Mouse (Mus musculus) granulocyte monocyte progenitor cell, adult 5-6 weeks (primary cell): ENCODE data around the gene Gm1123. TPM values are rescaled to one million over a fixed set of nuclear protein-coding genes. Genes with fewer than 3 reads are reported as not detected.

ENCODE experiments used
- ATAC-seq: replicated peaks from 2 replicates; pipeline ENCODE4 v1.8.0; 2016; ENCODE audit warnings: mild to moderate bottlenecking, moderate TSS enrichment, inconsistent platforms; ENCODE audit not compliant: poor library complexity, severe bottlenecking
- total RNA-seq, 2 experiments: library from RNA; stranded (forward) in 1 of 2; stranded (reverse) in 1 of 2; fragments of 200-712, 200-1000 nt in 1 of 2; fragments of >200 nt in 1 of 2; fragmentation: Nextera tagmentation in 1 of 2; gene quantifications; 2 replicates each; pipeline ENCODE4 v1.2.3; 2014 to 2017

Gene Gm1123
- total RNA-seq, 2 experiments from 2014 or later, result not detected

GRCm38 (mm10) chr9:99009069-99009897, 26.2 kb downstream of the Gm1123 start:
- peak; percentile 47 for ATAC-seq

GRCm38 (mm10) chr9:99001326-99001725, 34.2 kb downstream of the Gm1123 start:
- peak; percentile 67 for ATAC-seq

GRCm38 (mm10) chr9:98999881-99000339, 35.6 kb downstream of the Gm1123 start:
- peak; percentile 62 for ATAC-seq

- no peak for ATAC-seq
These were observed 41.4 kb downstream of the Gm1123 start for GRCm38 (mm10) chr9:98994103-98994502.

GRCm38 (mm10) chr9:98987131-98987530, 48.4 kb downstream of the Gm1123 start:
- ATAC-seq, result no peak

GRCm38 (mm10) chr9:98986476-98987096, 48.9 kb downstream of the Gm1123 start:
- peak; percentile 51 for ATAC-seq

- peak; percentile 96 for ATAC-seq
These were observed 49.6 kb downstream of the Gm1123 start, which contains the start of gene Faim for GRCm38 (mm10) chr9:98985800-98986475. Faim (plus strand) TSS chr9:98986373.

- peak; percentile 88 for ATAC-seq
These were observed 55.8 kb downstream of the Gm1123 start for GRCm38 (mm10) chr9:98979431-98980416.

GRCm38 (mm10) chr9:98976520-98976919, 59.0 kb downstream of the Gm1123 start:
- ATAC-seq, result peak; percentile 69

GRCm38 (mm10) chr9:98976081-98976480, 59.4 kb downstream of the Gm1123 start:
- no peak for ATAC-seq

GRCm38 (mm10) chr9:98974898-98975297, 60.6 kb downstream of the Gm1123 start:
- no peak for ATAC-seq

GRCm38 (mm10) chr9:98973561-98973960, 62.0 kb downstream of the Gm1123 start:
- ATAC-seq, result no peak

GRCm38 (mm10) chr9:98973101-98973521, 62.4 kb downstream of the Gm1123 start:
- ATAC-seq, result peak; percentile 58

- peak; percentile 75 for ATAC-seq
These were observed 70.4 kb downstream of the Gm1123 start for GRCm38 (mm10) chr9:98965084-98965483.

GRCm38 (mm10) chr9:98963661-98964060, 71.9 kb downstream of the Gm1123 start:
- no peak for ATAC-seq

GRCm38 (mm10) chr9:98962478-98963142, 72.9 kb downstream of the Gm1123 start:
- no peak for ATAC-seq

- no peak for ATAC-seq
These were observed 73.7 kb downstream of the Gm1123 start for GRCm38 (mm10) chr9:98961591-98962477.

GRCm38 (mm10) chr9:98960348-98960747, 75.2 kb downstream of the Gm1123 start:
- ATAC-seq, result no peak
